Mouse (Mus musculus) liver, postnatal 0 days (tissue): ENCODE results near the gene Agap1.

Source experiments
- CTCF ChIP-seq: sonication (generic); IDR thresholded peaks from 2 replicates; pipeline ENCODE4 v1.5.1; 2016; ENCODE audit warnings: antibody characterized with exemption, low read depth
- EP300 ChIP-seq: IDR thresholded peaks from 2 replicates; pipeline ENCODE4 v1.6.1; 2016; ENCODE audit warnings: antibody characterized with exemption, low read depth, mild to moderate bottlenecking

- no peak for TF ChIP-seq CTCF
- no peak for TF ChIP-seq EP300
Measured at GRCm38 (mm10) chr1:89939596-89939960, 485.0 kb downstream of the Agap1 start.
